Mouse (Mus musculus) testis, adult 2 months (tissue): ENCODE data around the gene Mmp2. TPM values are rescaled to one million over a fixed set of nuclear protein-coding genes. Genes with fewer than 3 reads are reported as not detected.

Experiments
- H3K27ac ChIP-seq: fragments of 200-500 bp; 2 replicates; pipeline ENCODE4 v1.5.1; 2012; ENCODE audit warnings: low read depth, low read length; ENCODE audit not compliant: control insufficient read depth, insufficient read depth
- H3K27me3 ChIP-seq: fragments of 200-500 bp; 2 replicates; pipeline ENCODE4 v1.6.1; 2012; ENCODE audit warnings: mild to moderate bottlenecking, low read length, moderate library complexity; ENCODE audit not compliant: control insufficient read depth, insufficient read depth
- H3K36me3 ChIP-seq: fragments of 200-500 bp; 2 replicates; pipeline ENCODE4 v1.6.1; 2012; ENCODE audit warnings: mild to moderate bottlenecking, low read length; ENCODE audit not compliant: control insufficient read depth, insufficient read depth
- H3K4me1 ChIP-seq: fragments of 200-500 bp; 2 replicates; pipeline ENCODE4 v1.6.1; 2012; ENCODE audit warnings: low read length; ENCODE audit not compliant: control insufficient read depth, insufficient read depth
- H3K4me3 ChIP-seq: fragments of 200-500 bp; 2 replicates; pipeline ENCODE4 v1.5.1; 2012; ENCODE audit warnings: low read depth, mild to moderate bottlenecking, low read length, moderate library complexity, mixed read lengths; ENCODE audit not compliant: control insufficient read depth
- CTCF ChIP-seq: fragments of 200-500 bp; IDR thresholded peaks from 2 replicates; pipeline ENCODE4 v1.5.1; 2012; ENCODE audit warnings: low read depth, mild to moderate bottlenecking, inconsistent platforms, low read length, moderate library complexity; ENCODE audit not compliant: control insufficient read depth, insufficient read depth, insufficient replicate concordance
- POLR2A ChIP-seq: fragments of 200-500 bp; IDR thresholded peaks from 2 replicates; pipeline ENCODE4 v1.6.1; 2012; ENCODE audit warnings: low read depth, mild to moderate bottlenecking, inconsistent platforms, low read length, moderate library complexity; ENCODE audit not compliant: control insufficient read depth
- polyA plus RNA-seq: library from polyadenylated mRNA; depleted of rRNA; stranded (reverse); fragments of >200 nt; gene quantifications from 2 replicates; pipeline ENCODE4 v1.2.3, GENCODE M21; 2012

Gene Mmp2
- polyA plus RNA-seq, 1 experiment = 4.7 TPM

GRCm38 (mm10) chr8:92839876-92840275 is 12.8 kb downstream of the Mmp2 start:
- Histone ChIP-seq H3K4me3 (no peak overlapping the region), H3K27me3 (no peaks in the 10 kb centered on the region), H3K4me1 (no peaks in the 10 kb centered on the region), H3K27ac (no peak overlapping the region), H3K36me3 (no peaks in the 10 kb centered on the region)
- TF ChIP-seq POLR2A = no peak
- TF ChIP-seq CTCF = no peak

GRCm38 (mm10) chr8:92846684-92847083 is 19.6 kb downstream of the Mmp2 start:
- Histone ChIP-seq H3K4me1 (no peaks in the 10 kb centered on the region), H3K27ac (no peak overlapping the region), H3K27me3 (no peaks in the 10 kb centered on the region), H3K4me3 (no peak overlapping the region), H3K36me3 (no peaks in the 10 kb centered on the region)
- TF ChIP-seq POLR2A (no peak), CTCF (no peak)

- no peak overlapping the region for H3K4me3 ChIP-seq
- H3K4me1 ChIP-seq = no peaks in the 10 kb centered on the region
- no peaks in the 10 kb centered on the region for H3K27me3 ChIP-seq
- H3K27ac ChIP-seq = no peak overlapping the region
- TF ChIP-seq POLR2A = no peak
- no peak for TF ChIP-seq CTCF
- H3K36me3 ChIP-seq = no peaks in the 10 kb centered on the region
Measured at GRCm38 (mm10) chr8:92847299-92847698, 20.2 kb downstream of the Mmp2 start.

- Histone ChIP-seq H3K27me3 (no peaks in the 10 kb centered on the region), H3K4me3 (no peak overlapping the region), H3K36me3 (no peaks in the 10 kb centered on the region), H3K4me1 (no peaks in the 10 kb centered on the region), H3K27ac (no peak overlapping the region)
- no peak for TF ChIP-seq CTCF
- no peak for TF ChIP-seq POLR2A
Measured at GRCm38 (mm10) chr8:92849261-92849660, 22.2 kb downstream of the Mmp2 start.

DNA sequence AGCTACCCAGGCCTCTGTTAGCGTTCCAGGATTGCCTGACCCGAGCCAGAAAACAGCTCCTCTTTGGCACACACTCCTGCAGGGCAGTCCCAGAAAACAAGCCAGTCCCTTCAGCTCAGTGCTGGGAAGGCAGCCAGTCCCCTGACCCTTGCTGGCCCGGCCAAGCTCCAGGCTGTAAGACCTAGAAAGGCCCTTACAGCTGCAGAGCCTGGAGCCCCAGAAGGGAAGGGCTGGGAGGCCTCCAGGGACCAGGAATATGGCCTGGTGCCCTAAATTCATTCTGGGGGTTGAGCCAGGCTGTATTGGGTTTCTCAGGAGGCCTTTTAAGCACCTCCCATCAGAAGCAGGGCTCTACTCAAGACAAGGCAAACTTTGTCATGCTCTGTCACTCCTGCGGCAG is 23.1 kb downstream of the Mmp2 start:
- H3K27ac ChIP-seq = no peak overlapping the region
- H3K4me1 ChIP-seq = peaks cover under 1% of the 10 kb centered on the region
- no peaks in the 10 kb centered on the region for H3K36me3 ChIP-seq
- no peak overlapping the region for H3K4me3 ChIP-seq
- H3K27me3 ChIP-seq = no peaks in the 10 kb centered on the region
- no peak for TF ChIP-seq CTCF

DNA sequence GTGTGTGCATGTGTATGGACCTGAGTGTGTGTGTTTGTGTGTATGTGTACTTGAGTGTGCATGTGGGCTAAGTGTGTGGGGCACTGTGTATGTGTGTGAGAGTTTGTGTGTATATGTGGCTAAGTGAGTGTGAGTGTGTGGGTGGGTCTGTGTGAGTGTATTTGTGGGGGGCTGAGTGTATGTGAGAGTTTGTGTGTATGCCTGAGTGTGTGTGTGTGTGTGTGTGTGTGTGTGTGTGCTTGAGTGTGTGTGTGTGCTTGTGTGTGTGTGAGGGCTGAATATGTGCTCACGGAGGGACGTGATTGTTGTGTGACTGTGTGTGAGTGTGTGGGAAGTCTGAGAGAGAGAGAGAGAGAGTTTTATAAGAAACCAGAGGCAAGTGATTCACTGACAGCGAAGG is 24.3 kb downstream of the Mmp2 start:
- no peak overlapping the region for H3K4me3 ChIP-seq
- peaks cover 7% of the 10 kb centered on the region for H3K4me1 ChIP-seq
- H3K36me3 ChIP-seq = no peaks in the 10 kb centered on the region
- H3K27ac ChIP-seq = no peak overlapping the region
- no peaks in the 10 kb centered on the region for H3K27me3 ChIP-seq
- TF ChIP-seq CTCF (no peak), POLR2A (no peak)

DNA sequence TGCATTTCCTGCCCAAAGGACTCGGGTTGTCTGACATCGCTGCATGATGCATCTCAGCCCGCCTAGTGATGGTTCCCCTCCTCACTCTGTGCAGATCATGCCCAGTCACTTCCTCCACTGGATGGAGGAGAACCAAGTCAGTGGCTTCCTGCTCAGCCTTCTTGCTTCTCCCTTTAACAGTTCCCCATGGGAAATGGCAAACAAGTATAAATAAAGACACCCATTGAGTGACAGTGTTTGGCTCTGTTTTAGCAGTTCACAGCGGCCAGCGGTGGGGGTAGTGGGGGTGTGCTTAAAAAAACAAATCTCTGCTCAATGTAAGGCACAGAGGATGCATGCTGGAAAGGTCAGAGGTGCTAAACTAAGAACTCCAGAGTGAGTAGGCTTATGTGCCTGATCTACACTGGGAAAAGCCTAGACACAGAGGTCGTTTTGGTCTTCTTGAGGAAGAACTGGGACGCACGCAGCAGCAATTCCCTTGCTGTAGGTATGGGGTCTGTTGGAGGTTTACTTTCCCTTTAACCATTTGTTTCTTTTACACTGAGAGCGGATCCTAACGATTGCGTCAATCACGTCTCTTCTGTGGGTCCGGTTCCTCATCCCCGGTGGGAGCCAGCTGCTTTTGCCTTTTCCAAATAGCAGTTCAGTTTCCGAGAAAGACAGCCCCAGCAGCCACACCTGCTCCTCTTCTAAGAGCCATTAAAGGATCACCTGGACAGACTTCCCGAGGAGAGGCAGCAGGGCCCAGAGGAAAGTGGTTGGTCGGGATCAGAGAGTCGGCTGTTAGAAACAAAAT is 26.3 kb downstream of the Mmp2 start:
- Histone ChIP-seq H3K27me3 (no peaks in the 10 kb centered on the region), H3K4me3 (no peak overlapping the region), H3K36me3 (no peaks in the 10 kb centered on the region), H3K27ac (no peak overlapping the region), H3K4me1 (peaks cover 7% of the 10 kb centered on the region)
- TF ChIP-seq POLR2A = no peak
- TF ChIP-seq CTCF = no peak
